Comparison of ENCODE assay signal across 8 mouse cellular contexts in the genomic region with DNA sequence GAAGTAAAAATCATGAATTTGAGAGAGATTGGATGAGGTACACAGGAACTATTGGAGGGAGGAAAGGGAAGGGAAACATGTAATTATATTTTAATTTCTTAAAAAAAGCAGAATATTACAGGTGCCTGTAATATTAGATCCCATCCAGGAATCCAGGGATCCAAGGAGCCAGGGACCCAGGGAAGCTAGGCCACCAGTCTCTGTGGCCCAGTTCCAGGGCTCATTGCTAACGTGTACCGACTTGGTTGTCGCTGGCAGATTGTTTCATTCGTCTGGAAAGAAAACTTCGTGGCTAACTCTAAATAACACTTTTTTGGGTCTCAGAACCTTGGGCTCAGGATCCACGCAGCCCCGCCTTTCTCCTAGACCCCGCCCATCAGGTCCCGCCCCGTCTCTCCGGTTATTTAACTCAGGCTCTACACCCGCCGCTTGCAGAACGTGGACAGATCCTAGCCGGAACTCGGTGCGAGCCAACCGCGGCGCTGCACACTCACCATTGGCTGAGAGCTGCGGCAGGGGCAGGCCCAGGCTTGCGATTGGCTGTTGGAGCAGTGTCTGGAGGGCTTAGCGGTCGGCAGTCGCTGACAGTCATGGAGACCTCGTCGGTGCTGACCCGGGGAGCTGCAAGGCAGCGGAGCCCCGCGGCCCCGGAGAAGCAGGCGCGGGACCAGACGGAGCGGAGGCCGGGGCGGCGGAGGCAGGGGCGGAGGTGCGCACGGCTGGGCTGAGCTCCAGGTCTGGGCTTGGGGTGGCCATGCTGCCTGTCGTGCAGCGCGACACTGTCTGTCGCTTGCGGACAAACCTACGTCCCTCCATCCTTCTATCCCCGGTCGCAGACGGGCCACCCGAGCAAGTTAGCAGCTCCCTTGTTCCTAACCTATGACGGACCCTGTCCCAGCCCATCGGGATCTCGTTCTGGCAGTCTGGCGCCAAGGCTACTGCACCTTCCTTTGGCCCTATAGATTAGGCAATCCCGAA. TPM values are rescaled to one million over a fixed set of nuclear protein-coding genes. Genes with fewer than 3 reads are reported as not detected.
DNase-seq lines count a peak whose midpoint lies in the region; ATAC-seq lines count a peak whose summit lies in the region.

TSS of gene Engase (plus strand) at position 434 of the 978 bp plus-strand sequence.

- peaks cover 16% of the 10 kb centered on the region for H3K4me1 ChIP-seq in hindbrain, embryonic 15.5 days (replicated peaks)

- peak within 1 kb of the TSS; percentile 84 for H3K4me3 ChIP-seq in hindbrain, embryonic 15.5 days

- H3K4me2 ChIP-seq in hindbrain, embryonic 15.5 days: peak within 1 kb of the TSS; percentile 69

- peak within 1 kb of the TSS; percentile 68 for H3K9ac ChIP-seq in hindbrain, embryonic 15.5 days

- ATAC-seq in hindbrain, embryonic 15.5 days (ENCODE audit: low FRiP score, low read depth): peak; percentile 99

- H3K36me3 ChIP-seq in hindbrain, embryonic 15.5 days: no peaks in the 10 kb centered on the region

- no peaks in the 10 kb centered on the region for H3K9me3 ChIP-seq in hindbrain, embryonic 15.5 days

- WGBS in hindbrain, embryonic 15.5 days: under 1% methylated on average over 56 of the region's 57 CpGs

- H3K27me3 ChIP-seq in hindbrain, embryonic 15.5 days: no peaks in the 10 kb centered on the region

- peak within 1 kb of the TSS; percentile 73 for H3K27ac ChIP-seq in hindbrain, embryonic 15.5 days (replicated peaks)

- DNase-seq in T-cell, adult 2 months (ENCODE audit: low spot score): peak; percentile 91
- DNase-seq in cerebellum, postnatal 36 days: peak; percentile 95
- DNase-seq in frontal cortex, postnatal 36 days (ENCODE audit: low spot score in 2 of 2): peak; percentile 97 to 98
- peak; percentile 94 for DNase-seq in left cerebral cortex, adult 11 months (ENCODE audit: low spot score)
- peak; percentile 96 to 98 for DNase-seq in lung, postnatal 4 days
- DNase-seq in retina, postnatal 7 days (ENCODE audit: low read depth, low spot score): peak; percentile 84
- peak; percentile 92 for DNase-seq in urinary bladder, adult 2 months (ENCODE audit: low spot score)

RNA-seq across cellular contexts. Expression of gene Engase, which starts in this region (rescaled TPM):
- polyA plus RNA-seq in hindbrain, embryonic 15.5 days (2015; fragmentation: Nextera tagmentation; extraction: Ambion mirVana): 6.8 and 7.7 TPM in 2 replicates
- 14.0 and 15.4 TPM in 2 replicates for polyA plus RNA-seq in urinary bladder, adult 2 months (2012; rRNA removed)

Comparison
In these comparisons a context has a peak if more than half of its experiments do, and no peak if none do; other contexts are left out.
1. Peak in every context shown above with its lines: DNase-seq, ATAC-seq, H3K4me3 ChIP-seq and H3K27ac ChIP-seq.